Mouse (Mus musculus): ENCODE measurements around the gene Sox1.

Gene Sox1

DNA sequence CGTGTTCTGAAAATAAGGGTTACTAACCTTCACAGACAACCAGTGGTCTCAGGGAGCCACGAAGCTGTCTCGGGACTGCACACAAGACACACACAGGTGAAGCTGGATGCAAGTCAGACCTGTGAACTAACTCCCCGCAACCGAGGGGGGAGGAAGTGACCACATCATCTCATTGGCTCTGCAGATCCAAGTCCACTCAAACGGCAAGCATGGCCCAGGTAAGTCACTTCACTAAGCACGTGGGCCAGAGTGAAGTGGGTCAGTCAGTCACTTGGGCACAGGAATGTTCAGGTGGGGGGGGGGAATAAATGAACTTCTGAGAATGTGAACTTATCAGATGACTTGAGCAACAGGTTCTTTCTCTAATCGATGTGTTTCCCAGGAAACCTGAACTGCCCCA, 30.8 kb downstream of the Sox1 start:
- no peak for DNase-seq (ENCODE audit: extremely low spot score)

- DNase-seq (ENCODE audit: extremely low spot score), result no peak
These were observed 32.3 kb downstream of the Sox1 start for GRCm38 (mm10) chr8:12427346-12427745.

DNA sequence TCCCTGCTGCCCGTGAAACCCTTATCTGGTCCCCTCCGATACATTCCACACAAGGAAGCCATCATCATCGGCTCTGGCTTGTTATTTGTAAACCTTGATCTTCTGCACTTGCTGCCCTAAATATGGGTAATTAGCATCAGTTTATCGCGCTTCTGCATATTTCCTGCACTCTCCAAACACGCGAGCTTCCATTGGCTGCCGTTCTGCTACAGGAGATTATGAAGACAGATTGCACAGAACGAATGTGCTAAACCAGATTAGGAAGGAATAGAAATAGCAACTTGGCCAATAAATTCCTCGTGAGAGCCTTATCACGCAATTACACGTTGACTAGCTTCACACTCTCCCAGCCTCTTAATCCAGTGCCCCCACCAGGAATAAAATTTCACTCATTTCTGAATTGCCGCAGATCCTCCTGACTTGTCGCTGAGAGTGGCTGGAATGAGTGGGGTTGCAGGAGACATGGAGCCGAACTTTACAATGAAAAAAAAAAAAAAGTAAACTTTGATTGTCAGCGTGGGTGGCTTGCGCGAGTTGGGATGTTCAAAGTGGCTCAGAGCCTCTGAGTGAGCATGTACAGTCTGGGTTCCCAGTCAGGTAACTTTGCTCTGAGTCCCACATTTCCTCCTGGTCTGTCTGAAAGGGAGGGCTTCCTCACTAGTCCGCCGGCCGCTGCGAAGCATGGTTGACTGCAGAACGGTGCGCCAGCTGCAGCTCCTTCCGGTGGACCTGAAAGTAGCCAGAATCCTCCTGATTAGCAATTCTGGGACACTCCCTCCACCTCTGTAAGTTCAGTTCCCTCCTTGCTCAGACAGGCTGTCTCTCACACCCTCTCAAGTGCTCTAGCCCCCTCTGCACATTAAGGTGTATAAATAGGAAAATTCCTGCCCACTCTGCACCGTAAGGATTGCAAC, 33.0 kb downstream of the Sox1 start:
- DNase-seq (ENCODE audit: extremely low spot score), result no peak

DNA sequence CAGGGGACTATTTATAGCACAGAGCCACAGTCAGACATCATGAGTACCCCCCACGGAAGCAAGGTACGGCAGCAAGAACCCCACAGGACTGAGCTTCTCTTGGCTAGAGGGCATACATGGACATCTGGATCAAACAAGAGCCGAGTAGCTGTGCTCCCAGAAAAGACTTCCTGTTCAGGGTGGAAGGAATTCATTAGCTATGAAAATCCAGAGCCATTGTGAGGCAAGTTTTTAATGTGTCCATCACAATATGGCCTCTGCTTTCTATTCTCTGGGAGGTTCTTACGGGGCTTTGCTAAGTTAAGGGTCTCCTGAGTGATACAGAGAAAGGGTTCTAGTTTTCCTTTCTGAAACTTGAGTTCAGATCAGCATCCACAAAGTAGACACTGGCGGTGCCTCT, 33.8 kb downstream of the Sox1 start:
- no peak for DNase-seq (ENCODE audit: extremely low spot score)

DNA sequence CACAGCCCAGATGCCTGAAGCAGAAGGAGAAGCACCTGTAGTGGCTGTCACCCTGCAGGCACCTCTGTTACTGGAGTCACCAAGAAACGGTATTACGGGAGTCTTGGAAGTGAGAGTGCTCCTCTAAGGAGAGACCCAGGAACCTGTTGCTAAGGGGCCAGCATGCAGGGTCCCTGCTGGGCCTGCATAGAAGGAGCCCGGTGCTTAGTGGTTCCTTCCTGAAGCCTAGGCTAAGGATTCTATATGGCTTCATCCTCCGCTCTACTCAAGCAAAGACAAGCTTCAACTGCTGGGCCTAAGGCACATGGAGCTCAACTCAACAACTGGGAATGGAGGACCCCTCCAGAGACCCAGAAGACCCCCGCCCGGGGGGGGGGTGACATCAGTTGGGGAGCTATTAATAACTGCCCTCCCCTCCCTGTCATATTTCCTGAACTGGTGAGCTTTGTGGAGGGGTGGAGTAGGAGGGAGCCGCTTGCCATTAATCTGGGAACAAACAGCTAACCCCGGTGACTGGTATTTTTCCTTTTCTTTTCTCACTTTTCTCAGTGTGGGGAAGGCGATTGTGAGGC, 34.6 kb downstream of the Sox1 start:
- peak; percentile 35 for DNase-seq (ENCODE audit: extremely low spot score)

- peak; percentile 78 for DNase-seq (ENCODE audit: extremely low spot score)
These were observed 35.2 kb downstream of the Sox1 start for GRCm38 (mm10) chr8:12430173-12430899.

DNA sequence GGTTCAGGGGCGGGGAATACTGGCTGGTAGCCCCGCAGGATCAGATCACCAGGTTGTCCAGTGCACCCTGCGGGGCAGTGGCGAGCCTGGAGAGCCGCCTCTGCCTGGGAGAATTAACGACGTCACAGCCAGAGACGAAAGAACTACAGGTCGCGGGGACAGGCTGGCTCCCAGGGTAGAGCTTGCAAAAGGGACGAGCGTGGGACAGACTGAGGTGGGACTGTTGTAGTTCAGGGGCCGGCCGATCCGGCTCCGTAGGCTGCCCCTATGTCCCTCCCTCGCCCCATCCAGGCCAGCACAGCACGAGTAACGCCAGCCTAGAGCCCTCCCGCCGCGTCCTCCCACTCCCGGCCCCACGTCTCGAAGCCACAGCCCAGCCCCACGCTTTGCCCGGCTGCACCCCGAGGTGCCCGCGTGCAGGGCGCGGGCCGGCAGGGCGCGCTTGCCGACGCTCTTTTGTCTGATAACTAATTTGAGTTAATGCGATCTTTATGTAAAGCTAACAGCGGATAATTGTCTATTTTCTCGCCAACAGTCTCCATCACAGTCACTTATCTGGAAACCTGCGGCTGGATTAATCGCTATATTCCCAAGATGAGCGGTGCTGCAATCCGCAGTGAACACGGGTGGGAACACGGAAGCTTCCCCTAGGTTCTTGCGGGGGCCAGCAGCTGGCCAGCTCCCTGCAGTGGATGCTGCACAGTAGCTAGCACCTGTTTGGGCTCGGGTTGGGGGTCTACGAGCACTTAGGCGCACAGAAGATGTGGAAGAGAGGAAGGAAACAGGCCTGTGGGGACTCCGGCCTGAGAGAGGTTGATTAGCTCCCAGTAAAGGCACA, 36.0 kb downstream of the Sox1 start:
- no peak for DNase-seq (ENCODE audit: extremely low spot score)

GRCm38 (mm10) chr8:12431738-12432055, 36.6 kb downstream of the Sox1 start:
- no peak for DNase-seq (ENCODE audit: extremely low spot score)

- no peak for DNase-seq (ENCODE audit: extremely low spot score)
These were observed 37.5 kb downstream of the Sox1 start for GRCm38 (mm10) chr8:12432546-12432945.

GRCm38 (mm10) chr8:12434771-12435170, 39.7 kb downstream of the Sox1 start:
- DNase-seq (ENCODE audit: extremely low spot score), result no peak

DNA sequence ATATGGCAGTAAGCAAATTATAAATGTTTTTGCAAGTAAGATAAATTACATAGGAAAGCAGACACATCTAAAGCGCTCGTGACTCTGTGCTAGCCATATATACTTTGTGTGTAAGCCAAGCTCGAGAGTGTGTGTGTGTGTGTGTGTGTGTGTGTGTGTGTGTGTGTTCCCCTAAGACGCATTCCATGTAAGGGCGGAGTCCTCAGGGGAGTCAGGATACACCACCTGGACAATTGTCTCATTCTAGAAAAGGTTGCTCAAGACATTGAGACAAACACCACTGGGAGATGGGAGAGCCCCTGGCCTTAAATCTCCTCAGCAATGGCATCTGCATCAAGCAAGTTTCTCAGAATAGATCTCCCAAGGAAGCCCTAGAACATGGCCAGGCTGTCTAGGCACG, 42.9 kb downstream of the Sox1 start:
- no peak for DNase-seq (ENCODE audit: extremely low spot score)

- no peak for DNase-seq (ENCODE audit: extremely low spot score)
These were observed 43.9 kb downstream of the Sox1 start for GRCm38 (mm10) chr8:12439044-12439443.

DNA sequence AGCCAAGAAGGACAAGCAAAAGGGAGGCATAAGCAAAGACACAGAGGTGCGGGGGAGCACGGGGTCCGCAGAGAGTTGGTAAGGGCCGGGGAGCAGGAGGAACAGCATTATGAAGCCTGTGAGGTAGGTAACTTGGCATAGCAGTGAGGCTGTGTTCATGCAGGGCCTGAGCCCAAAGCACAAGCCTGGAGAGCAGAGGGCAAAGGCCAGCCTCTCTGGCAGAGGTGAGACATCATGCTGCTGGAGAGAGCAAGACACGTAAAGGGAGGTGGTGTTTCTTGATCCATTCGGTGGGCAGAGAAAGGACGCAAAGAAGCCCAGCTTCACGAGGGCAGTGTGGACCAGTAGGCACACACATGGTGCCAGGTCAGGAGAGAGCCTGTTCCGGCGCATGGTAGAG, 44.8 kb downstream of the Sox1 start:
- DNase-seq (ENCODE audit: extremely low spot score), result no peak

- no peak for DNase-seq (ENCODE audit: extremely low spot score)
These were observed 45.9 kb downstream of the Sox1 start for GRCm38 (mm10) chr8:12440997-12441396.

DNA sequence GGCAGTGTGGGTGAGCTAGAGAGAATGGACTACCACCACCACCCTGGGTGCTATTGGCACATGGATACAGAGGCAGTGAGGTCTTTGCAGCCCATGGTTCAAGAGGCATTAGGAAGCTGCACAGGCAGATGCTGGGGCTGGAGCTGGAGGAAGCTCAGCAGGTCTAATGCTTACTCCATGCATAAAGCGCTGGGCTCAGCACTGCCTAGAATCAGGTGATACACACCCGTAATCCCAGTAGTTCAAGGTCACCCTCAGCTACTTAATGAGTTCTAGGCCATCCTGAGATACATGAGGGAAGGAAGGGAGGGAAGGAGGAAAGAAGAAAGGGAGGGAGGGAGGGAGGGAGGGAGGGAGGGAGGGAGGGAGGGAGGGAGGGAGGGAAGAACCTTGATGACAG, 50.2 kb downstream of the Sox1 start:
- DNase-seq (ENCODE audit: extremely low spot score), result no peak

DNA sequence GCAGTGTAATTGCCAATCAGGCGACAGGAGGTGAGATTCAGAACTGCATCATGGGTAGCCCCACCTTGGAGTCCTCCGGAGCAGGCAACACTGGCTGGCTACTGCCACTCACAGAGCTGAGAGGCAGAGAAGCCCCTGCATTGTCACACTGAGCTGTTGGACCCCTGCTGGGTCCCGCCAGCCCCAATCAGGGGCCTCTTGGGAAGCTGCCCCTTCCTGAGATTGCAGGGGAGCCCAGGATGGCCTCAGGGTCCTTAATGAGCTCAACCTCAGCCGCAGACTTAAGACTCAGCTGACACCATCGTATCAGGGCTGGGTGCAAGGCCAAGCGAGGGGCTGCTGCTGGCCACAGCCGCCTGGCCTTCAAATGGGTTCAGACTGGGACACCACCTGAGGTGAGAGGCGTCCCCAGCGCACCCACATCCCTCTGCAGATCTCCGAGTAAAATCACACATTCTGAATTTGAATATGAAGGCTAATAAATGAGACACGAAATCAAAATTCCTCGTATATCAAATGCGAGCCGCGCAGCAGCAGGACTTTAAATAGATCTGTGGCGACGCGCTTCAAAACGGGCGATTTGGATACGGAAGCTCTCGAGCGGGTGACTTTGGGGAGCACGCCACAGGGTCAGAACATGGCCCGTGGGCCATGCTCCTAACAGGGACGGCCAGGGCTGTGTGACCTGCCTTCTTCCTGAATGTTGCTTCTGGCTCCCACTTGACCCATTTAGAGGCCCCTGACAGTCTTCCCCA, 51.0 kb downstream of the Sox1 start:
- no peak for DNase-seq (ENCODE audit: extremely low spot score)

All from embryo, embryonic 9.5 days (tissue).